Mouse (Mus musculus): ENCODE data around the gene Adam30.

DNA sequence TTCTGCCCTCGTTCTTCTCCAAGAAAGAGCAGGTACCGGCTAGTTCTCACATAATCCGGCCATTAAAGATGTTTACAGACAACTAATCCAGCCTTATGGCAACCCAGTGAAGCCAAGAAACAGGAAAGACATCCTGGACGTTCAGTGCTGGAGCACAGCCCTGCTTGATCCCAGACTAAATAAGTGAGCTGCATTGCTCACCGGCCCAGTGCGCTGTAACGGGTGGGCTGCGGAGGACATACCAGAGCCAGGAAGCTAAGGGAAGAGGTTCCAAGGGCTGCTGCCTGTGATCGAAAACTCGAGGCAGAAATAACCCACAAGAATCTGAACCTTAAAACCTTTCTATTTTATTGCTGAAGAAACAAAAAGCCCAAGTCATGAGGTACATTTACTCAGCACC lies 50.4 kb downstream of the Adam30 start:
- TF ChIP-seq CTCF (IDR thresholded peaks at IDR 0.05; ENCODE audit: low read depth, low read length) (no peak), POLR2A (IDR thresholded peaks at IDR 0.05; ENCODE audit: insufficient read depth, low read length) (no peak), EP300 (IDR thresholded peaks at IDR 0.05; ENCODE audit: insufficient read depth, low read depth, low read length) (no peak)
